Mouse (Mus musculus): Measurements from ENCODE around the gene Nfia. TPM values are rescaled to one million over a fixed set of nuclear protein-coding genes. Genes with fewer than 3 reads are reported as not detected.

The Nfia gene
- polyA plus RNA-seq, 1 experiment, result 1.4 TPM

- Histone ChIP-seq H3K27ac (ENCODE audit: insufficient read depth, low read length) (no peak overlapping the region), H3K27me3 (ENCODE audit: control insufficient read depth, insufficient read depth, low read length, poor library complexity, severe bottlenecking) (no peaks in the 10 kb centered on the region; the same call in none of the 2 replicates), H3K9ac (ENCODE audit: low read depth, poor library complexity, severe bottlenecking) (no peak overlapping the region), H3K4me1 (ENCODE audit: control insufficient read depth, insufficient read depth, low read length) (no peaks in the 10 kb centered on the region), H3K9me3 (replicated peaks; ENCODE audit: control insufficient read depth, insufficient read depth, low read length, poor library complexity, severe bottlenecking) (no peaks in the 10 kb centered on the region), H3K36me3 (ENCODE audit: control insufficient read depth, insufficient read depth, low read length, poor library complexity, severe bottlenecking) (no peaks in the 10 kb centered on the region), H3K4me3 (ENCODE audit: low read depth, low read length) (no peak overlapping the region)
- no peak for TF ChIP-seq POLR2A (IDR thresholded peaks at IDR 0.05; ENCODE audit: insufficient read depth, low read length)
- no peak for TF ChIP-seq EP300 (IDR thresholded peaks at IDR 0.05; ENCODE audit: insufficient read depth, low read depth, low read length)
- TF ChIP-seq CTCF (IDR thresholded peaks at IDR 0.05; ENCODE audit: low read depth, low read length), result no peak
Measured at GRCm38 (mm10) chr4:97787515-97787914, 15.0 kb downstream of the Nfia start.

GRCm38 (mm10) chr4:97788537-97788936, 16.0 kb downstream of the Nfia start:
- H3K27me3 ChIP-seq (ENCODE audit: control insufficient read depth, insufficient read depth, low read length, poor library complexity, severe bottlenecking), result no peaks in the 10 kb centered on the region; the same call in none of the 2 replicates

DNA sequence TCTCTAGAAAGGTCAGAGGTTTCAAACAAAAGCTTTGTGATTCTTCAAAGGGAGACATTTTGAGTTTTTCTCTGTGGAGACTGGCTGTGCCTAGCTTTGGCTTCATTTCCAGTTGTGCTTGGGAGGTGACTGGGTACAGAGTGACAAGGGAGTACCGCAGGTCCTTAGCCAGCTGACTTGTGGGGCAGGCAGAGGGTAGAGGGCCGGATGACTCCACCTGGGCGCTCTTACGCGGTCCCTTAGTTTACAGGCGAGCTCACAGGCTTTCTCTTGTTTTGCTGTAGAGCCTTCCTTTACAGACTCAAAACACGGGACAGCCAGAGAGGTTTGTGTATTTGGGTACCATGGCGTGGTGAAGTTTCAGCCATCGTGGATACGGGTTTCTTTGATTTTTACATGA, 21.4 kb downstream of the Nfia start:
- H3K36me3 ChIP-seq (ENCODE audit: control insufficient read depth, insufficient read depth, low read length, poor library complexity, severe bottlenecking), result no peaks in the 10 kb centered on the region
- H3K27ac ChIP-seq (ENCODE audit: insufficient read depth, low read length), result no peak overlapping the region
- no peak overlapping the region for H3K4me3 ChIP-seq (ENCODE audit: low read depth, low read length)
- TF ChIP-seq EP300 (IDR thresholded peaks at IDR 0.05; ENCODE audit: insufficient read depth, low read depth, low read length), result no peak
- TF ChIP-seq POLR2A (IDR thresholded peaks at IDR 0.05; ENCODE audit: insufficient read depth, low read length), result no peak
- TF ChIP-seq CTCF (IDR thresholded peaks at IDR 0.05; ENCODE audit: low read depth, low read length), result no peak
- H3K27me3 ChIP-seq (ENCODE audit: control insufficient read depth, insufficient read depth, low read length, poor library complexity, severe bottlenecking), result no peaks in the 10 kb centered on the region
- H3K9ac ChIP-seq (ENCODE audit: low read depth, poor library complexity, severe bottlenecking), result no peak overlapping the region
- H3K9me3 ChIP-seq (replicated peaks; ENCODE audit: control insufficient read depth, insufficient read depth, low read length, poor library complexity, severe bottlenecking), result no peaks in the 10 kb centered on the region
- H3K4me1 ChIP-seq (ENCODE audit: control insufficient read depth, insufficient read depth, low read length), result no peaks in the 10 kb centered on the region

More at GRCm38 (mm10) chr4:97788537-97788936, 16.0 kb downstream of the Nfia start:
- H3K27ac ChIP-seq (ENCODE audit: insufficient read depth, low read length), result no peak overlapping the region
- H3K4me1 ChIP-seq (ENCODE audit: control insufficient read depth, insufficient read depth, low read length), result no peaks in the 10 kb centered on the region
- TF ChIP-seq CTCF (IDR thresholded peaks at IDR 0.05; ENCODE audit: low read depth, low read length) (no peak), EP300 (IDR thresholded peaks at IDR 0.05; ENCODE audit: insufficient read depth, low read depth, low read length) (no peak), POLR2A (IDR thresholded peaks at IDR 0.05; ENCODE audit: insufficient read depth, low read length) (no peak)
- no peaks in the 10 kb centered on the region for H3K36me3 ChIP-seq (ENCODE audit: control insufficient read depth, insufficient read depth, low read length, poor library complexity, severe bottlenecking)
- H3K9ac ChIP-seq (ENCODE audit: low read depth, poor library complexity, severe bottlenecking), result no peak overlapping the region
- no peak overlapping the region for H3K4me3 ChIP-seq (ENCODE audit: low read depth, low read length)
- H3K9me3 ChIP-seq (replicated peaks; ENCODE audit: control insufficient read depth, insufficient read depth, low read length, poor library complexity, severe bottlenecking), result no peaks in the 10 kb centered on the region

DNA sequence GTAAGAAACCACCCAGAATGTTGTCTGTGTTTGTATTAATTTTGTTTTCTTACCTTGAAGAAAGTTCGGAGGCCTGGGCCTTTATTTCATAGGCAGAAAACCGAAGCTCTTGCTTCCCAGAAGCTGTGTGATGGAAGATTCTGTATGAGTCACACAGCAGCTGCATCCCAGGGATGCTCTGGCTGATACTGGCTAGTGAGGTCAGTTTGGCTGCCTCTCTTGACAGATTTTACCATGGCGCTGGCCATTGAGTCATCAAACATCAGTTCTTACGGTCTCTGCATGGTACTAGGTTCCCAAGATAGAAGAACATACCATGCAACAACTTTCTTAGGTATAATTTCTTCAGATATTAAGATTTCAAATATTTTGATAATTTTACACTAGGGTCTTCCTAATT, 22.3 kb downstream of the Nfia start:
- Histone ChIP-seq H3K36me3 (ENCODE audit: control insufficient read depth, insufficient read depth, low read length, poor library complexity, severe bottlenecking) (no peaks in the 10 kb centered on the region), H3K4me1 (ENCODE audit: control insufficient read depth, insufficient read depth, low read length) (no peaks in the 10 kb centered on the region), H3K27me3 (ENCODE audit: control insufficient read depth, insufficient read depth, low read length, poor library complexity, severe bottlenecking) (no peaks in the 10 kb centered on the region), H3K9ac (ENCODE audit: low read depth, poor library complexity, severe bottlenecking) (no peak overlapping the region), H3K27ac (ENCODE audit: insufficient read depth, low read length) (no peak overlapping the region), H3K4me3 (ENCODE audit: low read depth, low read length) (no peak overlapping the region), H3K9me3 (replicated peaks; ENCODE audit: control insufficient read depth, insufficient read depth, low read length, poor library complexity, severe bottlenecking) (no peaks in the 10 kb centered on the region)
- TF ChIP-seq EP300 (IDR thresholded peaks at IDR 0.05; ENCODE audit: insufficient read depth, low read depth, low read length), result no peak

DNA sequence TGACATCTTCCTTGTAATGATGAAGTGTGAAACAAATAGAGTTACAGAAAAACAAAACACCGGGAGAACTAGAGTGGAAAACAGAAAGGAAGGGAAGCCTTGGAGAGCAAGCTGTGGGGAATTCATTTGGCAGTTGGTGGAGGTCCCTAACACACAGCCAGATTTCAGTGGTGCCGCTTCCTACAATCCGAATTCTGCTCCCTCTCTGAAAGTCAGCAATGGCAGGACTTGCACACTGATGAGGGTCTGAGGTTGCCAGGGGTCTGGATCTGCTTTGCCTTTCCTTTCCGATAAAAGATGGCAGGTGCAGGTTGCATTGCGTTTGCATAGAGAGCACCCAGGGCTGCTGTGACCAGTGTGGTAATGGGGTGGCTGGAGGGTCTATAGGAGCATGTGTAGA, 23.4 kb downstream of the Nfia start:
- Histone ChIP-seq H3K27ac (ENCODE audit: insufficient read depth, low read length) (no peak overlapping the region), H3K9me3 (replicated peaks; ENCODE audit: control insufficient read depth, insufficient read depth, low read length, poor library complexity, severe bottlenecking) (no peaks in the 10 kb centered on the region), H3K36me3 (ENCODE audit: control insufficient read depth, insufficient read depth, low read length, poor library complexity, severe bottlenecking) (no peaks in the 10 kb centered on the region), H3K4me1 (ENCODE audit: control insufficient read depth, insufficient read depth, low read length) (no peaks in the 10 kb centered on the region), H3K4me3 (ENCODE audit: low read depth, low read length) (no peak overlapping the region), H3K9ac (ENCODE audit: low read depth, poor library complexity, severe bottlenecking) (no peak overlapping the region), H3K27me3 (ENCODE audit: control insufficient read depth, insufficient read depth, low read length, poor library complexity, severe bottlenecking) (no peaks in the 10 kb centered on the region)
- TF ChIP-seq EP300 (IDR thresholded peaks at IDR 0.05; ENCODE audit: insufficient read depth, low read depth, low read length), result no peak
- TF ChIP-seq POLR2A (IDR thresholded peaks at IDR 0.05; ENCODE audit: insufficient read depth, low read length), result no peak

DNA sequence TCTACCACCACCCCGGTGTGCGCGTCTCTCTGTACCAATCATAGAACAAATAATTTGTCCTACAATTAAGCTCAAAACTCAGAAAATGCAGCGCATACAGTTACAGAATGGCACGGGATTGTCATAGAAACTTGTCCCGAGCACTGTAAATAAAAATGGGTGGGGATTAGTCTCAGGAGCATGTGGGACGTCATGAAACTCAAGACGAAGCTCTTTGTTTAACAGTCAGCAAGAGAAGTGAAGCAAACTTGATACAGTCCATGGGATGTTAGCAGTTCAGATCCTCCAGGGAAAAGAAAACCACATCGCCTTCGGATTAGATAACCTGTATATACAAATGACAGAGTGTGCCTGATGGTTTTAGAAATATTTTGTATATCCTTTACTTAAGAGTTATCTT, 24.0 kb downstream of the Nfia start:
- Histone ChIP-seq H3K4me1 (ENCODE audit: control insufficient read depth, insufficient read depth, low read length) (no peaks in the 10 kb centered on the region), H3K4me3 (ENCODE audit: low read depth, low read length) (no peak overlapping the region), H3K9me3 (replicated peaks; ENCODE audit: control insufficient read depth, insufficient read depth, low read length, poor library complexity, severe bottlenecking) (no peaks in the 10 kb centered on the region), H3K27me3 (ENCODE audit: control insufficient read depth, insufficient read depth, low read length, poor library complexity, severe bottlenecking) (no peaks in the 10 kb centered on the region), H3K27ac (ENCODE audit: insufficient read depth, low read length) (no peak overlapping the region), H3K36me3 (ENCODE audit: control insufficient read depth, insufficient read depth, low read length, poor library complexity, severe bottlenecking) (no peaks in the 10 kb centered on the region), H3K9ac (ENCODE audit: low read depth, poor library complexity, severe bottlenecking) (no peak overlapping the region)
- TF ChIP-seq CTCF (IDR thresholded peaks at IDR 0.05; ENCODE audit: low read depth, low read length) (no peak), POLR2A (IDR thresholded peaks at IDR 0.05; ENCODE audit: insufficient read depth, low read length) (no peak), EP300 (IDR thresholded peaks at IDR 0.05; ENCODE audit: insufficient read depth, low read depth, low read length) (no peak)
